Mouse (Mus musculus) kidney, postnatal 0 days (tissue): ENCODE results near the gene Nsg2. TPM values are rescaled to one million over a fixed set of nuclear protein-coding genes. Genes with fewer than 3 reads are reported as not detected.

Source experiments
- ATAC-seq: fragments of 200-750 bp; cut with Nextera tagmentation; replicated peaks from 2 replicates; pipeline ENCODE4 v1.8.0; 2017; ENCODE audit warnings: low read depth, moderate number of reproducible peaks, moderate TSS enrichment, moderate library complexity; ENCODE audit not compliant: low FRiP score
- DNase-seq: peaks from one replicate; pipeline ENCODE4 v3.0.0-alpha.2; 2016; ENCODE audit warnings: low spot score
- H3K27ac ChIP-seq: fragments of 300-500 bp; sonication (generic); 2 replicates; pipeline ENCODE4 v1.5.1; 2014; ENCODE audit warnings: mild to moderate bottlenecking
- H3K27me3 ChIP-seq: fragments of 300-500 bp; sonication (generic); 2 replicates; pipeline ENCODE4 v1.6.1; 2014; ENCODE audit warnings: low read length, mixed read lengths; ENCODE audit not compliant: insufficient read depth
- H3K36me3 ChIP-seq: fragments of 300-500 bp; sonication (generic); 2 replicates; pipeline ENCODE4 v1.6.1; 2014; ENCODE audit warnings: low read length, mixed read lengths; ENCODE audit not compliant: insufficient read depth
- H3K4me1 ChIP-seq: fragments of 300-500 bp; sonication (generic); replicated peaks from 2 replicates; pipeline ENCODE4 v1.6.1; 2014; ENCODE audit warnings: antibody characterized with exemption, low read length, mixed read lengths; ENCODE audit not compliant: insufficient read depth
- H3K4me2 ChIP-seq: fragments of 300-500 bp; sonication (generic); 2 replicates; pipeline ENCODE4 v1.6.1; 2014; ENCODE audit warnings: mild to moderate bottlenecking, low read length, moderate library complexity, mixed read lengths
- H3K4me3 ChIP-seq: fragments of 300-500 bp; sonication (generic); replicated peaks from 2 replicates; pipeline ENCODE4 v1.5.1; 2014; ENCODE audit warnings: low read depth, low read length
- H3K9ac ChIP-seq: fragments of 300-500 bp; sonication (generic); 2 replicates; pipeline ENCODE4 v1.6.1; 2014; ENCODE audit warnings: low read depth, low read length
- H3K9me3 ChIP-seq: fragments of 300-500 bp; sonication (generic); replicated peaks from 2 replicates; pipeline ENCODE4 v1.6.1; 2016; ENCODE audit warnings: low read length, inconsistent platforms, mixed read lengths
- CTCF ChIP-seq: IDR thresholded peaks from 2 replicates; pipeline ENCODE4 v1.5.1; 2016; ENCODE audit warnings: antibody characterized with exemption, low read depth, mild to moderate bottlenecking, moderate library complexity
- WGBS: fragments of 180-500 bp; shearing (Covaris S2); extraction: QIAGEN DNeasy Blood & Tissue Kit; methylation state at CpG from one replicate; pipeline ENCODE4 v1.1.7; 2014; 5-methylcytosine and 5-hydroxymethylcytosine counted together
- polyA plus RNA-seq: library from polyadenylated mRNA; unstranded; fragments of >200 nt; fragmentation: Nextera tagmentation; extraction: Ambion mirVana; gene quantifications from 2 replicates; pipeline ENCODE4 v1.2.1, GENCODE M21; 2015

Gene Nsg2
- polyA plus RNA-seq, 1 experiment from 2014 or later: 7.2 TPM

GRCm38 (mm10) chr11:32063775-32064510 is 63.7 kb downstream of the Nsg2 start:
- no peak overlapping the region for H3K27ac ChIP-seq
- DNase-seq: no peak
- WGBS: 37% methylated on average over 10 of the region's 10 CpGs

GRCm38 (mm10) chr11:32064511-32064862 is 64.2 kb downstream of the Nsg2 start:
- Histone ChIP-seq H3K27me3 (no peaks in the 10 kb centered on the region), H3K36me3 (no peaks in the 10 kb centered on the region), H3K9me3 (no peaks in the 10 kb centered on the region), H3K4me3 (no peak overlapping the region), H3K27ac (no peak overlapping the region), H3K4me2 (no peak overlapping the region), H3K4me1 (no peaks in the 10 kb centered on the region), H3K9ac (no peak overlapping the region)
- DNase-seq (no peak), ATAC-seq (no peak)
- 31% methylated on average over 5 of the region's 5 CpGs for WGBS
- no peak for TF ChIP-seq CTCF

More at GRCm38 (mm10) chr11:32063775-32064510, 63.7 kb downstream of the Nsg2 start:
- ATAC-seq: no peak
- Histone ChIP-seq H3K4me3 (no peak overlapping the region), H3K9me3 (no peaks in the 10 kb centered on the region), H3K27me3 (no peaks in the 10 kb centered on the region), H3K36me3 (no peaks in the 10 kb centered on the region), H3K4me1 (no peaks in the 10 kb centered on the region), H3K4me2 (no peak overlapping the region), H3K9ac (no peak overlapping the region)
- no peak for TF ChIP-seq CTCF

GRCm38 (mm10) chr11:32068736-32069490 is 68.7 kb downstream of the Nsg2 start:
- no peak for TF ChIP-seq CTCF
- Histone ChIP-seq H3K27ac (no peak overlapping the region), H3K36me3 (no peaks in the 10 kb centered on the region), H3K9me3 (no peaks in the 10 kb centered on the region), H3K27me3 (no peaks in the 10 kb centered on the region), H3K9ac (no peak overlapping the region), H3K4me2 (no peak overlapping the region), H3K4me1 (no peaks in the 10 kb centered on the region), H3K4me3 (no peak overlapping the region)
- 69% methylated on average over 12 of the region's 12 CpGs for WGBS
- DNase-seq (no peak), ATAC-seq (no peak)

GRCm38 (mm10) chr11:32075163-32075562 is 74.9 kb downstream of the Nsg2 start:
- no peak for TF ChIP-seq CTCF
- Histone ChIP-seq H3K27ac (no peak overlapping the region), H3K4me3 (no peak overlapping the region), H3K4me2 (no peak overlapping the region), H3K9ac (no peak overlapping the region), H3K27me3 (no peaks in the 10 kb centered on the region), H3K36me3 (no peaks in the 10 kb centered on the region), H3K9me3 (no peaks in the 10 kb centered on the region), H3K4me1 (no peaks in the 10 kb centered on the region; the same call in 1 of the 2 replicates)
- ATAC-seq (no peak), DNase-seq (peak; percentile 72)
- 57% methylated on average over 2 of the region's 2 CpGs for WGBS

GRCm38 (mm10) chr11:32083462-32083861 is 83.2 kb downstream of the Nsg2 start:
- H3K27ac ChIP-seq: no peak overlapping the region
- 57% methylated on average over 3 of the region's 3 CpGs for WGBS
- DNase-seq: no peak
- H3K4me3 ChIP-seq: no peak overlapping the region
- no peak overlapping the region for H3K4me2 ChIP-seq
- no peaks in the 10 kb centered on the region for H3K27me3 ChIP-seq
- no peak for TF ChIP-seq CTCF
- no peaks in the 10 kb centered on the region for H3K9me3 ChIP-seq
- H3K9ac ChIP-seq: no peak overlapping the region
- ATAC-seq: no peak
- H3K4me1 ChIP-seq: no peaks in the 10 kb centered on the region
- H3K36me3 ChIP-seq: no peaks in the 10 kb centered on the region

GRCm38 (mm10) chr11:32086525-32086924 is 86.3 kb downstream of the Nsg2 start:
- DNase-seq: no peak
- H3K4me3 ChIP-seq: no peak overlapping the region
- no peak for TF ChIP-seq CTCF
- H3K27ac ChIP-seq: no peak overlapping the region
- WGBS: 77% methylated on average over 1 of the region's 1 CpGs
- no peaks in the 10 kb centered on the region for H3K36me3 ChIP-seq
- H3K4me1 ChIP-seq: no peaks in the 10 kb centered on the region
- no peaks in the 10 kb centered on the region for H3K27me3 ChIP-seq
- no peak for ATAC-seq
- no peak overlapping the region for H3K9ac ChIP-seq
- H3K4me2 ChIP-seq: no peak overlapping the region
- H3K9me3 ChIP-seq: no peaks in the 10 kb centered on the region
